Mouse (Mus musculus): ENCODE results near the gene Stra6l.

Gene Stra6l

GRCm38 (mm10) chr4:45848109-45848824 lies at the start of gene Stra6l:
TSS of gene Stra6l (plus strand) at chr4:45848664.
- no peak for DNase-seq (ENCODE audit: low spot score)

- peak; percentile 35 for DNase-seq (ENCODE audit: low spot score)
These were observed 49.5 kb upstream of the Stra6l start, which contains the start of gene Aldh1b1 for GRCm38 (mm10) chr4:45798964-45799363. TSS of gene Aldh1b1 (plus strand) at chr4:45799022.

- DNase-seq (ENCODE audit: low spot score), result no peak
These were observed 48.4 kb upstream of the Stra6l start for GRCm38 (mm10) chr4:45799956-45800537.

GRCm38 (mm10) chr4:45802900-45803299 lies 45.6 kb upstream of the Stra6l start:
- DNase-seq (ENCODE audit: low spot score), result no peak

GRCm38 (mm10) chr4:45808034-45808433 lies 40.4 kb upstream of the Stra6l start:
- no peak for DNase-seq (ENCODE audit: low spot score)

GRCm38 (mm10) chr4:45811250-45811649 lies 37.2 kb upstream of the Stra6l start:
- no peak for DNase-seq (ENCODE audit: low spot score)

- peak; percentile 6 for DNase-seq (ENCODE audit: low spot score)
These were observed 32.9 kb upstream of the Stra6l start for GRCm38 (mm10) chr4:45815542-45815941.

GRCm38 (mm10) chr4:45818814-45819207 lies 29.7 kb upstream of the Stra6l start:
- DNase-seq (ENCODE audit: low spot score), result no peak

GRCm38 (mm10) chr4:45819208-45819931 lies 29.1 kb upstream of the Stra6l start:
- no peak for DNase-seq (ENCODE audit: low spot score)

GRCm38 (mm10) chr4:45820074-45820830 lies 28.2 kb upstream of the Stra6l start:
- DNase-seq (ENCODE audit: low spot score), result peak; percentile 44

- no peak for DNase-seq (ENCODE audit: low spot score)
These were observed 26.5 kb upstream of the Stra6l start for GRCm38 (mm10) chr4:45821995-45822394.

GRCm38 (mm10) chr4:45822781-45823575 lies 25.5 kb upstream of the Stra6l start:
- DNase-seq (ENCODE audit: low spot score), result no peak

- DNase-seq (ENCODE audit: low spot score), result no peak
These were observed 24.3 kb upstream of the Stra6l start for GRCm38 (mm10) chr4:45824049-45824760.

GRCm38 (mm10) chr4:45824761-45825556 lies 23.5 kb upstream of the Stra6l start:
- no peak for DNase-seq (ENCODE audit: low spot score)

GRCm38 (mm10) chr4:45826275-45827040 lies 22.0 kb upstream of the Stra6l start, which contains the start of gene Igfbpl1:
TSS of gene Igfbpl1 (minus strand) at chr4:45826923.
- DNase-seq (ENCODE audit: low spot score), result no peak

GRCm38 (mm10) chr4:45829907-45830759 lies 18.3 kb upstream of the Stra6l start:
- DNase-seq (ENCODE audit: low spot score), result no peak

GRCm38 (mm10) chr4:45831996-45832395 lies 16.5 kb upstream of the Stra6l start:
- DNase-seq (ENCODE audit: low spot score), result no peak

GRCm38 (mm10) chr4:45833461-45833860 lies 15.0 kb upstream of the Stra6l start:
- no peak for DNase-seq (ENCODE audit: low spot score)

All from c-Kit-positive CD71-positive TER-119-positive erythroid progenitor cells, embryonic 14.5 days (primary cell).